Mouse (Mus musculus) CD8-positive naive resting alpha-beta T cell, adult 2 months (primary cell): ENCODE results near the gene Ctnna2.

Source experiments
- DNase-seq, 2 experiments: peaks; one replicate each; pipeline ENCODE4 v3.0.0; 2022; ENCODE audit warnings: low read depth in 2 of 2, low spot score in 2 of 2

Gene Ctnna2

DNA sequence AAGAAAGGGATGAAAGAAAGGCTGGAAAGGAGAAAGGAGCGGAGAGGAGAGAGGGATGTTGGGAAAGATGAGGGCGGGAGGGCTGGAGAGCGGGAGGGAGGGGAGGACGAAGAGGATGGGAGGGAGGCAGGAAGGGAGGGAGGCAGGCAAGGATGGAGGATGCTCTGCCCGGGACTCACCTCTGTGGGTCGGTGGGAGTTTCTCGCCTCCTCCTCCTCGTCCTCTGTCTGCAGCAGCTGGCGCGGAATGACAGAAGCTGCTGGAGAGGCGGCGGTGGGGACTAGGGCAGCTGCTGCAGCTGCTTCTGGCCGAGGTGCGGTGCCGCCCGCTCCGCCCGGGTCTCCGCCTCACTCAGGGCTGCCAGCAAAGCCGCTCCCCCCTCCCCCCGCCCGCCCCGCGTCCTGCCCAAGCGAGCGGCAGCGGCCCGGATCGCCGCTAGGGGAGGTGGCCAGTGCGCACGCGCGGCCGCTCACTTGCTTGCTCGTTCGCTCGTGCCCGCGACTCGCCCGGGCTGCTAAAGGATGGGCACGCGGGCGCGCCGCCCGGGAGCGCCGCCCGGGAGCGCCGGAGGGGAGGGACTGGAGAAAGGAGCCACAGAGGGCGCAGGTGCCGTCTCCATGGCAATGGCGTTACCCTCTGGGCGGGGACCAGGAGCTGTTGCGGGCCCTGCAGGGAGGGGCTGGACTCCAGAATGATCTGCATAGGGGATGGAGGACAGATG is at the start of gene Ctnna2:
Gene Ctnna2 (minus strand): TSS at position 459 of the 721 bp plus-strand sequence.
- no peak for DNase-seq

DNA sequence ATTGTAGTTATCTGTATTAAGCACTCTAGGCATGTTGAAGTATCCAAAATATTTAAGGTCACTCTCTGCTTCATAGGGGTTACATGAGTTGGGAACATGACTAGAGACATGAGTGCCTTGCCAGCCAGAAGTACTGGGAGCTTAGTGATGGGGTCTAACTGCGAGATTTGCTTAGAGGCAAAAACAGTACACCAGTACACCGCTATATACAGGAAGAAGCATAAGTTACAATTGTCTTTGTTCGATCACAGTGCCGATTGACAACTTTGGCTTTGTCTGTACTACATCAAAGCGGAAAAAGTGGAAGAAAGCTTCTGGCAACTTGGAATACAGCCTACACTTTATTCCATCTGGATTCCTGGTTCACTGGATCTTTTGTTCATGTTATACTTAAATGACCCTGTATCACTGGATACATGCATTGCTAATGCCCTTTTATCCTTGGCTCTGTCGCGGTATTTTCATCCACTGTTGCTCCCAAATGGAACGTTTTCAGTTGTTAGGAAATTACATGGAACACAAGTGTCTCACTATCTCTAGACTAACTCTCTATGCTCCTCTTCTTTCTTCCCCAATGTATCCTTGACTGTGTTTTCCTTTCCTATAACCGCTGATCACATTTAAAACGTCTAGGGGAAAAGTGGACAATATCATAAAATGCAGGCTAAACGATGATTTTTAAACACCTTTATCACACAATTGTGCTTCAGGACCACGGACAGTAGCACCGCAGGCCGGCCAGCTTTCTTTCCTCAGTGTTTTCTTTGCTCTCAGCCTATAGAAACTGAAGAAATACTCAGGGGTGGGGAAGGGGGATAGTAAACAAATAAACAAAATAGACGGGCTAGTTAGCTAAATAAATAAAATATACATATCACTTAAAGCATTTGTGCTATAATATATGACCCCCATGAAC is 896 bp upstream of the Ctnna2 start:
- no peak for DNase-seq

DNA sequence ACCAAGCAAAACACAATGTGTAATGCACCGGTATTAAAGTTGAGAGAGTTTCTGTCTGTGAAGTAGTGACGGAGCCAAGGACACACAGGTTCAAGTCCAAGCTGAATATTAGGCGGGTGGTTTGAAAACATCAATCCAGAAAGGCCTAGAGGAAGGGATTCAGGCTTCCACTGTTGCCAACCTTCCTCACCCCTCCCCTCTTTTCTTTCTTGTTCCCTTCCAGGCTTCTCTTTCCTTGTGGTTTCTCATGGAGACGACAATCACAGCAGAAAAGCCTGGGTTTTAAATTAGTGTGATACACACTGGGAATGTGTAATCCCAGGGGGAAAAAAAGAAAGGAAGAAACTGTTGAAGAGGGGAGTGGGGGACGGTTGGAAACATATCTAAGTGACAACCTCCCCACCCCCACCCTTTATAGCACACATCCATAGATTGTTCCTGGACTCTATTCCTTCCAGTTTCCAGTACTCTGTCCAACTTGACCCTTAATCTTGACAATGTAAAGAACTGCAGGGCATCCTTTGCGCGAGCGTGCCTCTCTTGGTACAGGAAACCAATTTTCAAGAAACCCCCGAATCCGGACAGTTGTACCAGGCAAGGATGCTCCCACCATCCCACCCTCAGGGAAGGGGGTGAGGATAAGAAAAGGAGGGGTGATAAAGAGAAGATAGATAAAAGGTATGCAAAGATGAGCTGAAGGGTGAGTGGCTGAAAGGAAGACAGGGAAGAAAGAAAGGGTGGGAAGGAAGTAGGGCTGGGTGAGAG is 841 bp downstream of the Ctnna2 start:
- DNase-seq: no peak

DNA sequence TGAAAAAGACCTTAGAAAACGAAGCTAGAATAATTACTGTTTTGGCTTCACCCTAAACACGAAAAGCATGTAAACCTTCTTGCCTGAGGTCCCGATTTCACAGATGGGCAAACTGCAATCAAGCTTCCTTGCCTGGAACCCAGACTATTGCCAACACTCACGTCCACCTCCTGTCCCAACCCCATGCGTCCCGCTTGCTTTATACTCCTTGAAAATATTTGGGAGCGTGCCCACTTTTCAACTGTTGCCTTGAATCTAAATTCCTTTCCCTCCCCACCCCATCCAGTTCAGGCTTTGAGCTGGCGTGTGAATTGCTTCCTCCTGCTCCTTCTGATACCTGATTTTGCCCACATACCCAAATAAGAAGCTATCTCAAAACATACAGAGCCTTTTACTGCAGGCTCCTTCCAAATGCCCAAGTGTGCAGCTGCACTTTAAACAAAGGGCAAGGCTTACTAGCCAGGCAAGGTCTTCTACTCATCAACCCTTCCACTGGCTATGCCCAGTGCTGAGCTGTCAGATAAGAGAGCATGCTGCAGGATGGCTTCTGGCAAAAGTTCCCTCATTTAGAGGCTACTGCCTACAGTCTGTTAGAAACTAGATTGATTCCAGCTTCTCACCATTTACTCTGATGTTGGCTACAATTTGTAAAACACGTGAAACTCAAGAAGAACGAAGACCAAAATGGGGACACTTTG is 8.8 kb downstream of the Ctnna2 start:
- DNase-seq: no peak

DNA sequence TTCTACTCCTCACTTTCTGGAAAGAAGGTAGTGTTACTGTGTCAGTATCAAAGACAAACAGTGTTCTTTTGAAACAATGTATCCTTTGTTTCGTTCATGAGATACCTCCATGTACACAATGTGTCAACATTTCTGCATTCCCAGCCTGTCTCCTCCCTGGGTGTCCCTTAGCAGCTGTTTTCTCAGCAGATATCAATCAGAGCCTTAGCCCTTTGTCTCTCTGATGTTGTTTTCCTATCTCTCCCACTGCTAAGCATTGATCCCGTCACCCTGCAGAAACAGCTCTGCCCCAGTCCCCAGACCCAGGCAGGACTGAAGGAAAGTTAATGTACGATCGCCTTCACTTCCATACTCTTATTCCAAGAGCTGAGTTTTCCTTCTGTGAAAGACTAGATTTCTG is 9.7 kb downstream of the Ctnna2 start:
- no peak for DNase-seq

DNA sequence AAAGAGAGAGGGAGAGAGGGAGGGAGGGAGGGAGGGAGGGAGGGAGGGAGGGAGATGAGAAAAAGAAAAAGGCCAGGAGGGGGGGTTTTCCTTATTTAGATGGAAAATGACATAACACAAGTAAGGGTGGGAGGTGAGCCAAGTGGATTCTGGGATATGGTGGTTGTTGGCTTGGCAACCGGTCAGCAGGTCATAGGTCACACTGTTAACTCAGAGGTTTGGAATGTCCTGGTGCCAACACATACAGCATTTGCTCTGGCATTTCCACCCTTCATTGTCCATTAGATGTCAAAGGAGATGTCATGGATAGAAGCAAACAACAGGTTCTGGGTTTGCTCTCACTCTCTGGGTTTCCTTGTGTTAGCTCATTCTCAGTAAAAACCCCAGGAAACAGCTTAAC is 17.5 kb downstream of the Ctnna2 start:
- no peak for DNase-seq

DNA sequence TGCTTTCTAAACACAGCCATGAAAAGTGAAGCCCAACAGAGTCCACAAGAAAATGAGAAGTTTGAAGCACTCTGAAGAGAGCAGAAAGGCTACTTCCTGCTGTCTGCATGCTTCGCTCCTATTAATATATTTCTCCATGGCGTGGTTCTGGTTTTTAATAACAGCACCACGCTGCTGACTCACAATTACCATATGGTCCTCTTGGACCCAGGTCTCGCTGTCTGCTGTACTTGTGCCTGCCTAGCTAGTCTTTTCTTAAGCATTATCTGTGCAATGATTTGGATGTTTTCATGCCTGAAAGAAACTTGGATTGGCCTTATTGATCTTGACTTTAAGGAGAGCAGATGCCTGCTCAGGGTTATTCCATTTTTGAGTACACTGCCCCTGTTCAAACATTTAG is 28.2 kb downstream of the Ctnna2 start:
- DNase-seq: no peak

DNA sequence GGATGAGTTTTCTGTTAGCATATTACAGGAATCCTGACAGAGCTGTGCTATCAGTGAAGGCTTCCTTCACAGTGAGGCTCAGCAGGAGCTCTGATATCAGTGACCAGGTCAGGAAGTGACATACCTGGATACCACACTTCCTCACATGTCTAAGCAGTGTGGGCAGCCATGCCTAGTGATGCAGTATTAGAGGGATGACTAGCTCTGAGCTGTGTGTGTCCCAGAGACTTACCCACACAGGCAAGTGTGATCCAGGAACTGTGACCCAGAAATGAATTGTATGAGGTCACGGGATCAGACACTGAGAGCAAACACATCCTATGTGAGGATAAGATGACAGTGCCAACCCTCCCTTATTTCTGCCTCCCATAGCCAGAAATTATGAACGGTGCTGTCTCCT is 28.8 kb downstream of the Ctnna2 start:
- DNase-seq: no peak

DNA sequence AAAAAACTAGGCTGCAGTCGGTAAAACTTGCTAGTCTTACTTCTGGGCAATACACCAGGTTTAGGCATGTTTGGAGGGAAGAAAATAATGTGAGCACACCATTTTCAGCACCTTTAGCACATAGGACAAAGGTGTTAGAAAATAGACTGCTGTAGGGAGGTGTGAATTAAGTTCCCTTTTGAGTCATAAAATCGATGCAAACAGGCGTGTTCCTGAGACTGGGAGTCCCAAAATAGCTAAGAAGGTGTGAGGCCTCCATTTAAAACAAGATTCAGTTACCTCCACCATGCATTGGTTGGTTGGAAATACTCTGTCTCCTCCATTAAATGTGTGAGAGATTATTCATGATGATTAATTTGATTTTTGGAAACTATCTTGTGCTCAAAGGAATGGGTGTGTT is 50.1 kb downstream of the Ctnna2 start:
- no peak for DNase-seq

DNA sequence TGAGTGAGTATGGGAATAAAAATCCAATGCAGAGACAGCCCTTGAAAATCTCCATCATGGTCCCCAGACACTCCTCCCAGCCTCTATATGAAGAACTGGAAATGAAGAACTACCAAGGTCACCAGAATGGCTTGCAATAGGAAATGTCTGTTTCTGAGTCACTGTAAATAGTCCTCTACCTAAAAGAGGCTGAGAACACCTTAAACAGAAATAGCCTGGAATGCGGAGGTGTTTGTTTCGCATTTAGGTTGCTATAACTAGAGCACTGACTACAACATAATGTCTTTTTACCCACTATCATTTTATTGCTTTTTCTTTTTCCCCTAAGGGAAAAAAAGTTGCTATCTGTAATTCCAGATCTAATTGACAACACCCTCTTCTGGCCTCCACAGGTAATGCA is 106.3 kb downstream of the Ctnna2 start:
- DNase-seq: no peak

DNA sequence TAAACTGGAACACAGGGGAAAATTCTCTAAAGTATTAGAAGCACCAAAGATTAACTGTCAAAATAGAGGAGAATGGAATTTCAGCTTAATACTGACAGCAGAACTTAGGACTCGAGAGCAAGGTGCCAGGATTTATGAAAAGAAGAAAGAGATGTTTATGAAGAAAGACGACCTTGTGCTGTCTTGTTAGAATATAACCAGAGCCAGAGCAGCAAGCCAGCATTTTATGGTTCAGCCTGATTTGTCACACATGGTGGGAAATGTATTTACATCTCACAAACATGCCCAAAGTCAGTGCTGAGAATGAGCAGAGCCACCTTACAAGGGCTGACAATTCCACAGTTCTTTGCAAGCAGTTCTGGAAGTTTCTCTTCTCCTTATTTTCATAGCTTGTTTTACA is 110.2 kb downstream of the Ctnna2 start:
- no peak for DNase-seq

DNA sequence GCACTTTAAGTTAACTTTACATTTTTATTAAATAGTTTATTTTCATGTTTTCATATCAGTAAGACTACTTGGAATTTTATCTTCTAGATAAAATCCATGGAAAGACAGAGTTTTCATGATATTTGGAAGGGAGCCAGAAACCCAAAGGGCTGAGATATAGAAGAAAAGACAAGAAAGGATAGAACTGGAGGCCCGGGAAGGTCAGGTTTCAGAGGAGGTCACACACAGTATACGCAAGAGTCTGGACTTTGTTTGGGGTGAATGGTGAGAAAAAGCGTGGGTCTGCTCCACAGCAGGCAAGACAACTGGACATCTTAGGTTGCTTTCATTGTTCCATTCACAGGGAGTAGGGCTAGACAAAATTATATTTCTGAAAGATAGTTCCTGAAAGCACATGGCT is 111.4 kb downstream of the Ctnna2 start:
- no peak for DNase-seq

DNA sequence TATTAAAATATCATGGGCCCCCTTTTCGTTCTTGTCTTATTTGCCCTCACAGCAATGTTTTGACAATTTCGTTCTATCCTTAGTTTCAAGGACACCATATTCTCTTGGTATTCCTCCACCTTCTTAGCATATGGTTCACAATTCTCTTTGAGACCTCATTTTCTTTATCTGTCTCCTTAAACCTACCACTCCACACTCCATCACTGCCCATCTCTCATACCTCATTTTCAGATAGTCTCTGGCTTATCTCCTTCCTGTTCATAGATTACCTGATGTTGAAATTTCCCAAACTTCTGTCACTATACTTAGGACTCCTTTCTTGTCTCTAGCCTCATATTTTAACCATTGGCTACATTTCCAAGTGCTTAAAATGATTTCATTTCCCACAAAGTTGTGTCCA is 116.1 kb downstream of the Ctnna2 start:
- no peak for DNase-seq

DNA sequence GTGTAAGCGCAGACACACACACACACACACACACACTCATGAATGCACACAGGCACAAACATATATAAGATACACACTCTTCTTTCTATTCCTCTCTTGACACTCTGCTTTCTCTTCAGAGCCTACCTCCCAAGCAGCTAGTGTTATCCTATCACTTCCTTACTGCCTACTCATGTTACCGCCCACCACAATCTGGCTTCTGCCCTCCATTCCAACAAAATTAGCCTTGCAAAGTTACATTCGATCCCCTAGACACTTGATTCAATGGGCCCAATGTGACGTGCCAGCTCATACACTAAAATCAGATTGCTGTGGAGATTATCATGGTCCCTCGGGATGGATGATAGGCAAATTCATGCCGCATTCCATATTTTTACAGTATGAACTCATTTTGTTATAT is 116.7 kb downstream of the Ctnna2 start:
- no peak for DNase-seq

DNA sequence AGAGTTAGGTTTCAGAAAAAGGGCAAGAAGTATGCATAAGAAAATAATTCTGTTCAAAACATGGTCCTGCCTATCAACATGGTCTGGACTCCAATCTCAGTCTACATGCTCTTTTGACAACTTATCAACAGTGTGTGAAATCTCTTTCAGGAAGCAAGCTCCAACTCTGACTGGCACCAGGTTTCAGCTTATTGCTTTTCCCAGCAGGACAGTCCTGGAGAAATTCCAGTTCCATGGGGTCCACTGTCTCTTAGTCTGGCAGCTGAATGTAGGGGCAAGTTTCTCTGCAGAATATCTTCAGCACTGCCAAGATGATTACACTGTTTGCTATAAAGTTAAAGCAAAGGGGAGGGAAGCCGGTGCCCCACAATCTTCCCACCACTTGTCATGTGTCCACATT is 130.1 kb downstream of the Ctnna2 start:
- DNase-seq: no peak

DNA sequence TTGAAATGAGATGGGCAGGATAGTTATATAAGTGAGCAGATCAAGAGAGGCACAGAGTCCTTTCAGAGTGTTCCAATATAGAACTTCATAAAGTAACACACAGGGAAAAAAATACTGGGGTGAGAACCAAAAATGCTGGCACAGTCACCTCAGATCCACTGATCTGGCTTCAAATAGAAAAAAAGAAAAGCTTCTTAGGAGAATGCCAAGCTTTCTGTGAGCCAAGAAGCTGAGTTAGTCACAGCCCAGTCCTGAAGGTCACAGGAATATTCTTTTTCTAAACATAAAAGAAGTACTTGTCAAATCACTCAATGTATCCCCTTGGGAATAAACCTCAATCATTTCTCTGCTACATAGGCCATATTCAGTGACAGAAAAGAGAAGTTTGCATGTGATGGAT is 130.7 kb downstream of the Ctnna2 start:
- DNase-seq: no peak

DNA sequence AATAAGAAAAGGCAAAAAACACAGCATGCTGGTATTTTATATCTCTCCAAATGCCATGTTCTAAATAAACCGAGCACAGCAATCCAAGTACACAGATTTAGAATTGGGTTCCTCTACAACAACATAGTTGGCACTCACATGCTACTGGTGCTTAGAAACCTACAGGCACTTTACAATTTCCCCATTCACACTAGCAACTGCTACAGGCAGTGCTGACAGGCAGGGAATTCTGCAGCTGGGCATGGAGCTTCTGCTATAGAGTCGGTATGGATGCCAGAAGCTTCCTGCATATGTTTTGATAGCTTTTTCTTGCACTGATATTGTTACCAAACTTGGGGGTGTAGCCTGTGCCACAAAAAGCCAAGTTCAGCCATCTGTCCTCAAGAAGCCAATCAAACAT is 131.8 kb downstream of the Ctnna2 start:
- DNase-seq: no peak

DNA sequence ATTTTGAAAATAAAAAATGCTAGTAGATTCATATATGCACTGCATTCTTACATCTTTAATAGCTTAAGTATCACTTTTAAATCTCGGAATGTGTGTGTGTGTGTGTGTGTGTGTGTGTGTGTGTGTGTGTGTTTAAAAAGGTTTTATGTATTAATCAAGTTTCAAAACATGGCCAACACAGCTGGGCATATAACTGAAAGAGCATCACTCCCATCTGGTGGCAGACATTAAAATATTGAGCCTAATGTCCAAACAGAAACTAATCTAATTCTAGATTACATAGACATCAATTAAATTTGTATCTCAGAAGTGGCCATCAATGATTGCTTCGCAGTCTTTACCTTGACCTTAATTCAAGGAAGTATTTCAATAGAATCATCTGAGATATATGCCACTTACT is 140.4 kb downstream of the Ctnna2 start:
- no peak for DNase-seq

DNA sequence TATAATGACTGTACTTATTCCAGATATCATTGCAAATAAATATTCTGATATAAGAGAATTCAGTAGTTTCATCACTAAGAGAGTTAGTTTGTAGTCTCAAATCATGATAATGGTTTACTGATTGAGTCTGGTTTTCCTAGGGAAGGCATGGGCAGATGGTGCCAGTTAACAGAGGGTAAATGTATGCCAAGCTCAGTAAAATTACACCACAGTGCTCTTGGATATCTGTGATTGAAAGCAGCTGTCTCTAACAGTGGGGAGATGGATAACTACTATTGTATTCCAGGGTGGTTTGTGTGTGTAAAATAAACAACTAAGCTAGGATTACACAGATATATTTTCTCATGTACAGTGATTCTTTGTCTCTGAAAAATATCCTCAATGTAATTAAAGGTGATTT is 140.8 kb downstream of the Ctnna2 start:
- no peak for DNase-seq

DNA sequence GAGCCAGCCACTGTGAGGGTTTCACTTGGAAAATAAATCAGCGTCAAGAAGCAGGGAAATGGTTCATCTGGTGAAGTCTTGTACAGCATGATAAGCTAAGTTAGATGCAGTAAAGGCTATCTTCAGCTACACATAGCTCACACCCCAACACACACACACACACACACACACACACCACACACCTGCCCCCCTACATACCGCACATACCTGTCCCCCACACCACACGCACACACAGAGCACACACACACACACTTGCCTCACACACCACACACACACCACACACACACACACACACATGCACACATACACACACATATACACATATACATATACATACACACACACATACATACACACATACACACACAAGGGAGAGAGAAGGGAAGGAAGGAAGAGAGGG is 142.0 kb downstream of the Ctnna2 start:
- DNase-seq: no peak

DNA sequence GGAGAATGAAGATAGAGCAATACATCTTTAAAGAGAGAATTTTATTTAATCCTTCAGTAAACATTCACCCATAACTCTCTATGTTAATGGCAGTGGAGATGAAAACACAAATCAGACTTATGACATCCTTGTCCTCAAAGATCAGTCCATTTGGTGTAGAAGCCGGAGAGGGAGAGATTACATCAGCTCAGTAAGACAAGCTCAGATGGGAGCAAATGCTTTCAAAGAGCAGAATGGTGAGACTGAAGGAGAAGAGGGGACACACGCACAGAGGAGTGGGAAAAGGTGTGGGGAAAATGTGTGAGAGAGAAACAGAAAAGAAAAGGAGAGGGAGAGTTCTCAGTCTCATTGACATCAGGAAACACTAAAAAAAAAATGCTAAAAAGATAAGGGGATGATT is 144.8 kb downstream of the Ctnna2 start:
- no peak for DNase-seq
